Mouse (Mus musculus): Measurements from ENCODE around the gene Alas2.
A peak's percentile ranks its signal among the peaks of the same experiment; 100 is the strongest.

The Alas2 gene

DNA sequence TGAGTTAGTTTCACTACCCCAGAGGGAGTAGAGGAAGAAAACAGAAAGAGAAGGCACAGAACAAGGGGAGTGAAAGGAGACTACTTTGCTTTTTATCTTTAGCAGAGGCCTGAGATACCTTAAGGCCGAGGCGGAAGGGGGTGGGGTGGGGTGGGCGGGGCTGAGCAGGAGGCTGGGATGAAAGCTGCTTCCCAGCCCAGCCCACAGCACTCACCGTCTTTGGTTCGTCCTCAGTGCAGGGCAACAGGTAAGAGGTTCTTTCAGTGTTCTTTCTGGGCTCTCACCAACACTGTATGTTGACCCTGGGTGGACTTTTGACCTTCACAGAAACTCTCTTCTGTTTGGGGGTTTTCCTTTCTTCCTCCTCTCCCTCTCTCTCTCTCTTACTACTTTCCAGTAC, at the start of gene Alas2:
TSS of gene Alas2 (plus strand) at position 137 of the 400 bp plus-strand sequence.
- DNase-seq (ENCODE audit: low read depth, low spot score): no peak

DNA sequence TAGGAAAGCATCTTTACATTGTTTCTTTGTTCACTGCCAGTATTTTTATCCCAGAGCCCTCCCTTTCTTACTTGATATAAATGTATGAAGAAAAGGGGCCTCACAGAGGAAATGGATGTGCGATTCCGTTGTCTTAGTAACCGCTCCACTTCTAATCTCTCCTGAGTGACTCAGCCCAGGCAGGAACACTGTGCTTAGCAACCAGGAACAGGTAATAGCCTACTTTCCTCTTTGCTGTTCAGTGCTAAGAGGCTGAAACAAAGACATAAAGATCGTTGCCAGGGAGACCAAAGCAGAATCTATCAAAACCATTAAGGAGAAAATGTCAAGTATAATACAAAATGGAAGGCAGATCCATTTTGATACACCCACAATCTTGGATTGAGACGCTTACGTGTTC, 38.5 kb upstream of the Alas2 start:
- DNase-seq (ENCODE audit: low read depth, low spot score): peak; percentile 69

DNA sequence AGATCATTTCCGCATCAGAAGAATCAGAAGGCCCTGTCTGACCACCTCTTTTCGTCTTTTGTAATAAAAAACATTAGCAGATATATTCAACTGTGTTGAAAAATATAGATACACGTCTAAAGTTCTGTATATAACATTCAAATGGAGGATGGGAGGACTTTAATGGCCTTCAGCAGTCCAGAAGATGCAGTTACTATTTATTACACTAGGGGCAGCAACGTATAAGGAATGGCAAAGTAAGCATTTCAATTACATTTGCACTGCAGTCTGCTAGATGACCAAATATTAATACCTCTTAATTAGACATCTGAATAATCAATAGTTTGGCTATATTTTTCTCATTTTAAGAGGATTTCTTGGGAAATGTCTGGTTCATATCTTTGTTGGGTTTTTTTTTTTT, 36.5 kb upstream of the Alas2 start:
- DNase-seq (ENCODE audit: low read depth, low spot score): no peak

GRCm38 (mm10) chrX:150511274-150511673, 35.9 kb upstream of the Alas2 start:
- DNase-seq (ENCODE audit: low read depth, low spot score): no peak

- no peak for DNase-seq (ENCODE audit: low read depth, low spot score)
Measured at GRCm38 (mm10) chrX:150514127-150514526, 33.0 kb upstream of the Alas2 start.

GRCm38 (mm10) chrX:150516015-150516414, 31.2 kb upstream of the Alas2 start:
- DNase-seq (ENCODE audit: low read depth, low spot score): no peak

GRCm38 (mm10) chrX:150516477-150516876, 30.7 kb upstream of the Alas2 start:
- DNase-seq (ENCODE audit: low read depth, low spot score): no peak

DNA sequence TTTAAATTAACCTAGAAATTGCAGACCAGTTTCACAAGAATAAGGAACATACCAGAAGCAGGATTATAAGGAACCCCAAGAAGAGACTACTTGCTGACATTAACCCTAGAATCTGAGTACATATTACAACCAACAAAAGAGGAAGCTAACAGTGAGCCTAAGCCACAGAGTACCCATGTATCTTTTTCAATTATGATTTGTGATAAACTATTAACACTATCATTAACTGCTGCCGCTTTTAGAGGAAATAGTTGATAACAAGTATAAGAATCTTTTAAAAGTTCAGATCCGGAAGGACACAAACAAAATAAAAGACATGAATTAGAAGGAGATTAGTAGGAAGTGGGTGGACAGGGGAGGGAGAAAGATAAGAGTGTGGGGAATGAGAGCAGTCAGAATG, 7.1 kb upstream of the Alas2 start:
- DNase-seq (ENCODE audit: low read depth, low spot score): no peak

GRCm38 (mm10) chrX:150541684-150542083, 5.5 kb upstream of the Alas2 start:
- no peak for DNase-seq (ENCODE audit: low read depth, low spot score)

DNA sequence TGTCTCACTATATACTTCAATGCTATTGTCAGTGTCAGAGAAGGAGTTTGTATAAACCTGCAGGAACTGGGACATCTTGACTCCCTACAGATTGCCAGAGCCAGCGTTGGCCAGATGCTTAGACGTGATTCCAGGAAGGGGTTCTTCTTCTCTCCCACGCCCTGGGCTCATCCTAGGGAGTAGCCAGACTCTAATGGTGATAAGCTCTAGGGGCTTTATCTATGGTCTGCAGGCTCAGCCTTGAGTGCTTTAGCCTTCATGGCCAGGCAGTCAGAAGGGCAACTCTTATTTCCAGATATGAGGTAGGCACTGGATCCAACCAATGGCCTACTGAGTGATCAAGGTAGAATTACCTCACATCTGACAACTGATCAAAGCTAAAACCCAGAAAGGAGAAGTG, 2.5 kb downstream of the Alas2 start:
- DNase-seq (ENCODE audit: low read depth, low spot score): no peak

DNA sequence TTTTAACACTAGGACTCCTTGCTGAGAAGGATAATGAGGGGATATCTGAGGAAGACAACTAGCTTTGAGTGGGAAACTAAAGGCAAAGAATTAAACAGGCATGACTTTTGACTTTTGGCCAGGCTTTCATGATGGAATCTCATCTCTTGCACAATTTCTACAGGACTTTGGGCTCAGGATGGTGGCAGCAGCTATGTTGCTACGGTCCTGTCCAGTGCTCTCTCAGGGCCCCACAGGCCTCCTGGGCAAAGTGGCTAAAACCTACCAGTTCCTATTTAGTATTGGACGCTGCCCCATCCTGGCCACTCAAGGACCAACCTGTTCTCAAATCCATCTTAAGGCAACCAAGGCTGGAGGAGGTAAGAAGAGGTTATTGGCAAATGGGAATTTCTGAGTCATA, 4.8 kb downstream of the Alas2 start:
- DNase-seq (ENCODE audit: low read depth, low spot score): no peak

GRCm38 (mm10) chrX:150554032-150554431, 6.9 kb downstream of the Alas2 start:
- no peak for DNase-seq (ENCODE audit: low read depth, low spot score)

- DNase-seq (ENCODE audit: low read depth, low spot score): no peak
Measured at GRCm38 (mm10) chrX:150564644-150565357, 17.6 kb downstream of the Alas2 start.

GRCm38 (mm10) chrX:150581921-150582320, 34.7 kb downstream of the Alas2 start:
- DNase-seq (ENCODE audit: low read depth, low spot score): no peak

DNA sequence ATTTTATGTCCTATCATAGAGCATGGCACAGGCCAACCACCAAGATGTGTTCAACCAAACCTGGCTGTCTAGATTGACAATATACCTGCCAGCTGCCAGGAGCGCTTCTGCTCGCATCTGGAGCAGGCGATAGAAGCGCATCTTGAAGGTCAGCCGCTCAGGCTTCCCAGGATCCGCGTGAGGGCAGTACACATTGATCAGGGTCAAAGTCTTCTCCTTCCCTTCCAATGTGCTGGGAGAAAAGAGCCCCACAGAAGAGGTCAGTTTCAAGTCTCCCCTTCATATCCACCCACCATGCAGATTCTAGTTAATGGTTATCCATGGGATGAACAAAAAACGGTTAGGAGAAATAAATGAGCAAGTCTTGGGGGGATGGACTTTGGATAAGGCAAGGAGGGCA, 37.9 kb downstream of the Alas2 start:
- DNase-seq (ENCODE audit: low read depth, low spot score): no peak

- DNase-seq (ENCODE audit: low read depth, low spot score): peak; percentile 70
Measured at GRCm38 (mm10) chrX:150588023-150588764, 41.0 kb downstream of the Alas2 start, which contains the start of gene Pfkfb1. Pfkfb1 (plus strand) TSS chrX:150588229.

DNA sequence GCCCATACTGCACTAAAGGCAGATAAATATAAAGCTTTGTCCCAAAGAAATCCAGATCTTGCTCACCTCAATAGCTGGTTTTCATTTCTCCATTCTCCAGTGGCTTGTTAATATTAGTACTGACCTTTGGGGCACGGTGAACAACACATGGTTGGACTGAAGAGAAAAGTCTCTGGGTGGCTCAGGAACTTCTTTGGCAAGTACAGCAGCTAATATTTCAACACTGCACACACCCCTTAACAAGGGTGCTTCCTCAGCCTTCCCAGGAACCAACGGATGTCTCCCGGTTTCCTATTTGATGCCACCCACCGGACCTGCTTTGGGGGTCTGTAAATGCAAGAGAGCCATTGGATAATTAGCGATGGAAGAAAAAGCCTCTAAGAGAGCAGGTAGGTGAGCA, 42.5 kb downstream of the Alas2 start, which contains the start of gene Apex2:
TSS of gene Apex2 (minus strand) at position 173 of the 400 bp plus-strand sequence.
- DNase-seq (ENCODE audit: low read depth, low spot score): no peak

GRCm38 (mm10) chrX:150593266-150594035, 46.3 kb downstream of the Alas2 start:
- no peak for DNase-seq (ENCODE audit: low read depth, low spot score)

- no peak for DNase-seq (ENCODE audit: low read depth, low spot score)
Measured at GRCm38 (mm10) chrX:150594176-150594575, 47.0 kb downstream of the Alas2 start.

GRCm38 (mm10) chrX:150595016-150595760, 48.0 kb downstream of the Alas2 start:
- DNase-seq (ENCODE audit: low read depth, low spot score): no peak

- DNase-seq (ENCODE audit: low read depth, low spot score): no peak
Measured at GRCm38 (mm10) chrX:150598882-150599281, 51.7 kb downstream of the Alas2 start.

All from telencephalon, adult 2 months (tissue).